Mouse (Mus musculus) C2C12 (cell line): ENCODE results near the gene Mbd3. TPM values are rescaled to one million over a fixed set of nuclear protein-coding genes. Genes with fewer than 3 reads are reported as not detected.
A peak's percentile ranks its signal among the peaks of the same experiment; 100 is the strongest.

ENCODE experiments used
- H3K27me3 ChIP-seq: one replicate; pipeline ENCODE4 v1.6.1; 2011; ENCODE audit not compliant: control insufficient read depth, insufficient read depth, insufficient read length
- H3K36me3 ChIP-seq: one replicate; pipeline ENCODE4 v1.6.1; 2011; ENCODE audit not compliant: control insufficient read depth, insufficient read depth
- H3K4me3 ChIP-seq: one replicate; pipeline ENCODE4 v1.5.1; 2011; ENCODE audit warnings: mild to moderate bottlenecking, control low read depth; ENCODE audit not compliant: poor library complexity, insufficient read depth, severe bottlenecking
- H3K79me2 ChIP-seq: one replicate; pipeline ENCODE4 v1.6.1; 2011; ENCODE audit not compliant: control insufficient read depth, insufficient read depth
- H3K79me3 ChIP-seq: one replicate; pipeline ENCODE4 v1.6.1; 2011; ENCODE audit warnings: low read depth, control low read depth
- H3ac ChIP-seq: one replicate; pipeline ENCODE3; 2011; ENCODE audit warnings: low read depth; ENCODE audit not compliant: control insufficient read depth, insufficient read length
- CEBPB ChIP-seq: IDR thresholded peaks from one replicate; pipeline ENCODE4 v1.6.1; 2011; ENCODE audit warnings: low read depth, mild to moderate bottlenecking, control low read depth, moderate library complexity
- CTCF ChIP-seq: IDR thresholded peaks from one replicate; pipeline ENCODE4 v1.5.1; 2011; ENCODE audit not compliant: control insufficient read depth, insufficient read depth, insufficient read length
- FOSL1 ChIP-seq: IDR thresholded peaks from one replicate; pipeline ENCODE4 v1.8.0; 2011; ENCODE audit warnings: mild to moderate bottlenecking, low read length; ENCODE audit not compliant: poor library complexity, insufficient read depth, severe bottlenecking
- MAX ChIP-seq: IDR thresholded peaks from one replicate; pipeline ENCODE4 v1.6.1; 2011; ENCODE audit warnings: mild to moderate bottlenecking, control low read depth
- MYOD1 ChIP-seq: IDR thresholded peaks from one replicate; pipeline ENCODE4 v1.6.1; 2011; ENCODE audit warnings: low read depth; ENCODE audit not compliant: control insufficient read depth, insufficient read length
- MYOG ChIP-seq: IDR thresholded peaks from one replicate; pipeline ENCODE4 v1.6.1; 2011; ENCODE audit not compliant: control insufficient read depth, insufficient read length; ENCODE audit errors: extremely low read depth
- USF1 ChIP-seq: IDR thresholded peaks from one replicate; pipeline ENCODE4 v1.6.1; 2011; ENCODE audit warnings: low read depth, mild to moderate bottlenecking, control low read depth, moderate library complexity
- polyA plus RNA-seq: library from polyadenylated mRNA; unstranded; fragments of >200 nt; fragmentation: generic; extraction: Trizol; gene quantifications from one replicate; pipeline ENCODE4 v1.2.1, GENCODE M21; 2012; ENCODE audit warnings: missing spikeins

Mbd3 gene
- polyA plus RNA-seq, 1 experiment: 326 TPM

DNA sequence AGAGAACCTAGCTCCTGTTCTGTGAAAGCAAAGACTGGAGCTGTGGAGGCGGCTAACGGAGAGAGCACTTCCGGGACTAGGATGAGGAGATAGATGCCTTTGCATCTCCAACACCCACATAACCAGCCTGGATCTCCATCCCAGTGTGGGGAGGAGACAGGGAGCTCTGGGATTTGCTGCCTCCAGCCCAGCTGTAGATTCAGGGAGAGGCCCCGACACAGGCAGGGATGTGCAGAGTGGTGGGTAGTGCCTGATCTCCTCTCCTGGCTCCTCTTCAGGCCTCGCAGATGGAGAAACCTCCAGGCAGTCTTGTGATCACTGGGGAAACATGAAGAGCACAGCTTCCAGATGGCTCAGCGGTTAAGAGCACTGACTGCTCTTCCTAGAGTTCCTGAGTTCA, 26.6 kb downstream of the Mbd3 start:
- Histone ChIP-seq H3K79me2 (no peaks in the 10 kb centered on the region), H3K27me3 (no peaks in the 10 kb centered on the region), H3K79me3 (no peaks in the 10 kb centered on the region), H3K36me3 (no peaks in the 10 kb centered on the region), H3ac (no peak overlapping the region), H3K4me3 (no peak overlapping the region)
- TF ChIP-seq MYOD1: no peak
- TF ChIP-seq MAX: no peak
- TF ChIP-seq FOSL1: no peak
- no peak for TF ChIP-seq MYOG
- no peak for TF ChIP-seq CEBPB
- no peak for TF ChIP-seq USF1
- TF ChIP-seq CTCF: no peak

DNA sequence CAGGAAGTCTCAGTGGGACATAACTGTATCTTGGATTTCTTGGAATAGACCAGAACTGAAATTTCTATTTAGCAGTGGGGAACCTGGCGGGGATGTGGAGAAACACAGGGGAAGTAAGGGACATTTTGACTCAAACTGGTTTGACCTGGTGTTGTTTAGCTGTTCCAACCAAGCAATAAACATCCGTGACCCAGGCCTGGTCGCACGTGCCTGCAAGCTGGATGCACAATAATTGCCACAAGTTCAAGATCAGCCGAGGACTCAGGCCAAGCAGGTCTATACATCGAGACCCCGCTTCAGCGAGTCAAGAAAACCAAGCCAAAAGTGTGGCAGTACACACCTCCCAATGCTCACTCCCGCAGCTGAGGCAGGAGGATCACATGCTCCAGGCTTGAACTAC, 27.4 kb downstream of the Mbd3 start:
- no peak overlapping the region for H3K4me3 ChIP-seq
- no peak overlapping the region for H3ac ChIP-seq
- H3K79me3 ChIP-seq: no peaks in the 10 kb centered on the region
- H3K79me2 ChIP-seq: no peaks in the 10 kb centered on the region
- H3K36me3 ChIP-seq: no peaks in the 10 kb centered on the region
- no peaks in the 10 kb centered on the region for H3K27me3 ChIP-seq
- TF ChIP-seq CEBPB: no peak
- no peak for TF ChIP-seq FOSL1
- no peak for TF ChIP-seq MAX
- TF ChIP-seq CTCF: no peak
- TF ChIP-seq USF1: no peak

DNA sequence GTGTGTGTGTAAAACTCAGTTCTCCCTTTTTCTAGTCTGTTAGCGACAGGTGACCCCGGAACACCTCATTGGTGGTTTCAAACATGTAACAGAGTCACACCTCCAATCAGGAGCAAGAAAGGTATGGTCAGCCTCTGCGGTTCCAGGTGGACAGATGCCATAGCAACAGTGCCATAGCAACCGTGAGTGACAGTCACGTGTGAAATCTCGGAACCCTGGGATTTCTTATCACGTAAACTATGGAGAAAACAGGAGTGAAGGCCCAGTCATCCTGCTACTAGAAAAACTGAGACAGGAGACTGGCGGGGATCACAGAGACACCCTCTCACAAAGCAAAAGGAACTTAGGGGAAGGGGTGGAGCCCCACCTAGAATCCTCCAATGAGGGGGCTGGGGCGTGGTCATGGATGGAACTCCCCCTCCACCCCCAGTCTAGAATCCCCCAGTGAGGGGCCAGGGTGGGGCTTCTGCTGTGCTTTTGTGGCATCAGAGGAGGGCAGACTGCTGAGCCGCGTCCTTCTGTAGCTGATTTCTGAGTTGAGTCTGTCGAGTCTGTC, 27.9 kb downstream of the Mbd3 start:
- no peak for TF ChIP-seq FOSL1
- no peak for TF ChIP-seq MAX
- TF ChIP-seq CTCF: no peak
- TF ChIP-seq USF1: no peak
- no peak for TF ChIP-seq MYOG
- TF ChIP-seq MYOD1: no peak
- no peak for TF ChIP-seq CEBPB
- Histone ChIP-seq H3ac (no peak overlapping the region), H3K27me3 (no peaks in the 10 kb centered on the region), H3K36me3 (no peaks in the 10 kb centered on the region), H3K79me2 (no peaks in the 10 kb centered on the region), H3K79me3 (no peaks in the 10 kb centered on the region), H3K4me3 (no peak overlapping the region)

- TF ChIP-seq MYOG (no peak), USF1 (no peak), FOSL1 (no peak), MYOD1 (no peak), CTCF (no peak), MAX (no peak), CEBPB (no peak)
- H3K36me3 ChIP-seq: no peaks in the 10 kb centered on the region
- H3K4me3 ChIP-seq: no peak overlapping the region
- no peaks in the 10 kb centered on the region for H3K79me2 ChIP-seq
- H3ac ChIP-seq: no peak overlapping the region
- H3K27me3 ChIP-seq: no peaks in the 10 kb centered on the region
- no peaks in the 10 kb centered on the region for H3K79me3 ChIP-seq
Observed at GRCm38 (mm10) chr10:80369995-80370747, 29.2 kb downstream of the Mbd3 start.

DNA sequence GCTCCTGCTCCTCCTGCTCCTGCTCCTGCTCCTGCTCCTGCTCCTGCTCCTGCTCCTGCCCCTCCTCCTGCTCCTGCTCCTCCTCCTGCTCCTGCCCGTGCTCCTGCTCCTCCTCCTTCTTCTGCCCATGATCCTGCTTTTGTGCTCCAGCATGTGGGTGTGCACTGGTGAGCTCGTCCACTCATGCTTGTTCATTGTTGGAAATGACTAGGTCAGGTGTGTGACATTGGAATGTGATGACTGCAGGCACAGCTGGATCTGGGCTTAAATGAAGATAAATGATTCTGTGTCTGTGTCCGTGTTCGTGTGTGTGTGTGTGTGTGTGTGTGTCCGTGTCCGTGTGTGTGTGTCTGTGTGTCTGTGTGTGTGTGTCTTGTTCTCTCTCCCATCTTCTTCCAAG, 31.0 kb downstream of the Mbd3 start:
- TF ChIP-seq MYOD1 (peak; percentile 7), CEBPB (no peak)
- Histone ChIP-seq H3ac (no peak overlapping the region), H3K79me2 (no peaks in the 10 kb centered on the region), H3K79me3 (no peaks in the 10 kb centered on the region), H3K27me3 (peaks cover 3% of the 10 kb centered on the region), H3K4me3 (no peak overlapping the region), H3K36me3 (no peaks in the 10 kb centered on the region)

DNA sequence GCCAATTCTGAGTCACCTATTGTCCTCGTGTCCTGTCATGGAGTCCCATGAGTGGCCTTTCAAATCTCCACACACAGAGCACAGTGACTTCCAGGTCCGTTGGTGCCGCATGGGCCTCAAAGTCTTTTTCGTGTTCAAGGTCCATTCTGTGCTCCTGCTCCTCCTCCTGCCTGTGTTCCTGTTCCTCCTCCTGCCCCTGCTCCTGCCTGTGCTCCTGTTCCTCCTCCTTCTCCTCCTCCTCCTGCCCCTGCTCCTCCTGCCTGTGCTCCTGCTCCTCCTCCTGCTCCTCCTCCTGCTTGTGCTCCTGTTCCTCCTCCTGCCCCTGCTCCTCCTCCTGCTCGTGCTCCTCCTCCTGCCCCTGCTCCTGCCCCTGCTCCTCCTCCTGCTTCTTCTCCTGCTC, 31.4 kb downstream of the Mbd3 start:
- peak overlapping the region; percentile 28 for H3K4me3 ChIP-seq
- TF ChIP-seq CTCF (no peak), FOSL1 (no peak), MAX (peak; percentile 22)
- no peaks in the 10 kb centered on the region for H3K79me3 ChIP-seq
- no peaks in the 10 kb centered on the region for H3K36me3 ChIP-seq
- H3K27me3 ChIP-seq: peaks cover 3% of the 10 kb centered on the region
- no peaks in the 10 kb centered on the region for H3K79me2 ChIP-seq
- peak overlapping the region; percentile 41 for H3ac ChIP-seq
